ENCODE assay signal across 8 mouse cellular contexts in the genomic region with DNA sequence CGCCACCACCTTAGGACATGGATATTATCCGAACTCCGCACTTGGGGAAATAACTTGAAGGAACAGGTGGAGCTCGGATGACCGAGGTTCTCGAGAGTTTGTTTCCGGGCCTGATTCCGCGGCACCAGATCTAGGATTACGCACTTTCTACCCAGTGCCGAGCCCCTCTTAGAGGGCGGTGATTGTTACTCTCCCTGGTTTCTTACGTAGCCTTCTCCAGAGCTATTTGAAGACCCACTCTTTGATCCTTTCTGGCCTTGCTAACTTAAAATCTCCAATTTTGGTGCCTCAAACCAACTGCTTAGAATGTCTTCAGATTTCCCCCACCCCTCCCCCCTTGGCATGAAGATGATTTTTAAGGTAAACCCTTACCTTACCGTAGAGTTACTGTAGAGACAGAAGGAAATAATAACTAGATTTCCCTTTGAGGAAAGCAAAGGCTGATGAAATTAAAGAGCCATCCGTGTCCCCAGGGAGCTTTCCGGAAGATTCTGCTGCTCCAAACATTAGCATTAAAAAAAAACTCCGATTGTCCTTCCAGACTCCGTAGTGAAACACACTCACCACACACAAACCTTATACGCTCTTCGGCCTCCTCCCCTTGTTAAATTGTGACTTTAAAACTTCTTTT. TPM values are rescaled to one million over a fixed set of nuclear protein-coding genes. Genes with fewer than 3 reads are reported as not detected.
DNase-seq lines count a peak whose midpoint lies in the region; ATAC-seq and TF ChIP-seq lines count a peak whose summit lies in the region.

No protein-coding gene starts in this region.

- ATAC-seq in forebrain, postnatal 0 days = no peak; the same call in 1 of the 2 replicates
- ATAC-seq in liver, embryonic 16.5 days (ENCODE audit: low read depth) = peak; percentile 35

- DNase-seq in heart, adult 11 months = peak; percentile 87
- DNase-seq in heart, adult 9 months (ENCODE audit: low spot score in 2 of 2) = no peak
- no peak for DNase-seq in ES-E14 (ENCODE audit: low read depth, low spot score)
- peak; percentile 21 for DNase-seq in forebrain, postnatal 0 days
- DNase-seq in spleen, postnatal 14 days (ENCODE audit: low spot score in 2 of 2) = no peak
- no peak for DNase-seq in spleen, adult 18-20 months
- no peak for DNase-seq in natural killer cell, adult 2 months (ENCODE audit: low spot score in 2 of 2)

- peaks cover 59% of the 10 kb centered on the region for H3K27me3 ChIP-seq in forebrain, postnatal 0 days (ENCODE audit: insufficient read depth, low read length)
- no peaks in the 10 kb centered on the region for H3K27me3 ChIP-seq in liver, embryonic 16.5 days (ENCODE audit: control insufficient read depth, insufficient read depth, low read depth, low read length)

- peaks cover 0 to 3% of the 10 kb centered on the region in 2 experiments; a peak in 1 of 4 replicates for H3K4me1 ChIP-seq in ES-E14 (ENCODE audit: control insufficient read depth in 2 of 2, insufficient read depth in 2 of 2, low read length in 2 of 2, poor library complexity in 1 of 2)
- no peaks in the 10 kb centered on the region for H3K4me1 ChIP-seq in forebrain, postnatal 0 days (ENCODE audit: insufficient read depth)
- H3K4me1 ChIP-seq in liver, embryonic 16.5 days (ENCODE audit: control insufficient read depth, low read depth, low read length) = peaks cover 47% of the 10 kb centered on the region

- in situ Hi-C loops in ES-E14 (cut with MboI; ENCODE audit: low sequenced_read_pairs in 2 of 2, unreplicated experiment in 2 of 2) = no loop called here

- H3K4me3 ChIP-seq in ES-E14 (ENCODE audit: insufficient read depth in 1 of 2, low read depth in 1 of 2, low read length in 2 of 2, poor library complexity in 1 of 2, severe bottlenecking in 1 of 2) = peak overlapping the region; percentile 68 to 77
- peak overlapping the region; percentile 49 for H3K4me3 ChIP-seq in forebrain, postnatal 0 days (ENCODE audit: low read depth, low read length)
- peak overlapping the region; percentile 91 for H3K4me3 ChIP-seq in liver, embryonic 16.5 days (ENCODE audit: low read depth, low read length)

- 2% methylated on average over 20 of the region's 20 CpGs for WGBS in forebrain, postnatal 0 days
- WGBS in liver, embryonic 16.5 days (ENCODE audit: insufficient replicate concordance) = 5% methylated on average over 20 of the region's 20 CpGs

- H3K9ac ChIP-seq in ES-E14 (ENCODE audit: insufficient read depth, low read depth, low read length, poor library complexity, severe bottlenecking) = peak overlapping the region; percentile 79
- H3K9ac ChIP-seq in forebrain, postnatal 0 days = no peak overlapping the region
- peak overlapping the region; percentile 96 for H3K9ac ChIP-seq in liver, embryonic 16.5 days (ENCODE audit: low read depth, low read length)

- peak overlapping the region; percentile 54 for H3K4me2 ChIP-seq in forebrain, postnatal 0 days (ENCODE audit: low read depth)
- H3K4me2 ChIP-seq in liver, embryonic 16.5 days (ENCODE audit: low read depth, low read length) = peak overlapping the region; percentile 76

- no peaks in the 10 kb centered on the region for H3K36me3 ChIP-seq in ES-E14 (ENCODE audit: control insufficient read depth, insufficient read depth, low read length, poor library complexity, severe bottlenecking)
- no peaks in the 10 kb centered on the region for H3K36me3 ChIP-seq in forebrain, postnatal 0 days (ENCODE audit: insufficient read depth)
- H3K36me3 ChIP-seq in liver, embryonic 16.5 days (ENCODE audit: control insufficient read depth, insufficient read depth) = peaks cover 1% of the 10 kb centered on the region

- peak overlapping the region; percentile 34; the same call in 1 of the 2 replicates for H3K27ac ChIP-seq in ES-E14 (ENCODE audit: insufficient read depth, low read depth, low read length, poor library complexity, severe bottlenecking)
- H3K27ac ChIP-seq in forebrain, postnatal 0 days (ENCODE audit: low read depth, low read length) = no peak overlapping the region
- peak overlapping the region; percentile 100 for H3K27ac ChIP-seq in liver, embryonic 16.5 days (ENCODE audit: low read length)

- no peak for TF ChIP-seq CTCF in forebrain, postnatal 0 days (IDR thresholded peaks at IDR 0.05; ENCODE audit: low read depth)

- H3K9me3 ChIP-seq in ES-E14 (ENCODE audit: control insufficient read depth, insufficient read depth, low read depth, low read length) = no peaks in the 10 kb centered on the region
- H3K9me3 ChIP-seq in forebrain, postnatal 0 days (ENCODE audit: low read length) = no peaks in the 10 kb centered on the region
- H3K9me3 ChIP-seq in liver, embryonic 16.5 days (replicated peaks; ENCODE audit: control insufficient read depth, low read length) = no peaks in the 10 kb centered on the region

TF ChIP-seq in ES-E14, 5 proteins besides CTCF, POLR2A, EP300 and RAD21:
- TF ChIP-seq ZC3H11A (IDR thresholded peaks at IDR 0.05; ENCODE audit: borderline replicate concordance, low read depth, low read length) (no peak), MAFK (IDR thresholded peaks at IDR 0.05; ENCODE audit: insufficient read depth, low read depth, low read length) (no peak), CHD2 (IDR thresholded peaks at IDR 0.05; ENCODE audit: low read depth, low read length) (no peak), HCFC1 (IDR thresholded peaks at IDR 0.05; ENCODE audit: borderline replicate concordance, insufficient read depth, low read length) (no peak), ZNF384 (IDR thresholded peaks at IDR 0.05; ENCODE audit: low read depth, low read length) (no peak)

RNA-seq across cellular contexts. Expression of a gene that starts 0.4 kb away (rescaled TPM):
- total RNA-seq in ES-E14 (2012; rRNA removed) = 12.2 and 20.6 TPM in 2 replicates
- 2.2 and 5.7 TPM in 2 replicates for total RNA-seq in forebrain, postnatal 0 days (2014; rRNA removed)
- 1.6 and 2.0 TPM in 2 replicates for polyA plus RNA-seq in forebrain, postnatal 0 days (2015; fragmentation: Nextera tagmentation; extraction: Ambion mirVana)
- polyA plus RNA-seq in liver, embryonic 16.5 days (2015; fragmentation: Nextera tagmentation; extraction: Ambion mirVana) = 21.4 and 22.3 TPM in 2 replicates

RNA-seq across cellular contexts. Expression of a gene that starts 26.4 kb away (rescaled TPM):
- total RNA-seq in ES-E14 (2012; rRNA removed) = 3.5 and 4.2 TPM in 2 replicates
- total RNA-seq in forebrain, postnatal 0 days (2014; rRNA removed) = 9.1 and 10.1 TPM in 2 replicates
- 2.2 and 4.0 TPM in 2 replicates for polyA plus RNA-seq in forebrain, postnatal 0 days (2015; fragmentation: Nextera tagmentation; extraction: Ambion mirVana)
- 0.22 and 0.42 TPM in 2 replicates for polyA plus RNA-seq in liver, embryonic 16.5 days (2015; fragmentation: Nextera tagmentation; extraction: Ambion mirVana)

RNA-seq across cellular contexts. Expression of a gene that starts 55.8 kb away (rescaled TPM):
- 2.6 and 3.8 TPM in 2 replicates for total RNA-seq in ES-E14 (2012; rRNA removed)
- 5.3 and 8.4 TPM in 2 replicates for total RNA-seq in forebrain, postnatal 0 days (2014; rRNA removed)
- polyA plus RNA-seq in forebrain, postnatal 0 days (2015; fragmentation: Nextera tagmentation; extraction: Ambion mirVana) = 2.4 and 2.9 TPM in 2 replicates
- polyA plus RNA-seq in liver, embryonic 16.5 days (2015; fragmentation: Nextera tagmentation; extraction: Ambion mirVana) = 1.1 and 1.4 TPM in 2 replicates

Comparison
In these comparisons a context has a peak if more than half of its experiments do, and no peak if none do; other contexts are left out.
1. DNase-seq: peak in heart, adult 11 months (single experiment) and forebrain, postnatal 0 days (single experiment); none in heart, adult 9 months (0 of 2), ES-E14 (single experiment), spleen, postnatal 14 days (0 of 2), spleen, adult 18-20 months (0 of 2) and natural killer cell, adult 2 months (0 of 2).
2. Peak in every context shown above with its lines, with median percentiles within 50 percentile points of each other: H3K4me3 ChIP-seq.